Mouse (Mus musculus) layer of hippocampus, postnatal 25 days (tissue): ENCODE results near the gene Reps2. TPM values are rescaled to one million over a fixed set of nuclear protein-coding genes. Genes with fewer than 3 reads are reported as not detected.

Source experiments
- DNase-seq, 2 experiments: peaks; one replicate each; pipeline ENCODE4 v3.0.0; 2022; ENCODE audit warnings: mixed read lengths in 2 of 2, low spot score in 1 of 2; ENCODE audit errors: extremely low spot score in 1 of 2
- total RNA-seq, 2 experiments: library from RNA; stranded (reverse); gene quantifications; 2 replicates each; pipeline ENCODE4 v1.2.3; 2021

The Reps2 gene
- total RNA-seq, 2 experiments from 2014 or later: 137 to 150 TPM

DNA sequence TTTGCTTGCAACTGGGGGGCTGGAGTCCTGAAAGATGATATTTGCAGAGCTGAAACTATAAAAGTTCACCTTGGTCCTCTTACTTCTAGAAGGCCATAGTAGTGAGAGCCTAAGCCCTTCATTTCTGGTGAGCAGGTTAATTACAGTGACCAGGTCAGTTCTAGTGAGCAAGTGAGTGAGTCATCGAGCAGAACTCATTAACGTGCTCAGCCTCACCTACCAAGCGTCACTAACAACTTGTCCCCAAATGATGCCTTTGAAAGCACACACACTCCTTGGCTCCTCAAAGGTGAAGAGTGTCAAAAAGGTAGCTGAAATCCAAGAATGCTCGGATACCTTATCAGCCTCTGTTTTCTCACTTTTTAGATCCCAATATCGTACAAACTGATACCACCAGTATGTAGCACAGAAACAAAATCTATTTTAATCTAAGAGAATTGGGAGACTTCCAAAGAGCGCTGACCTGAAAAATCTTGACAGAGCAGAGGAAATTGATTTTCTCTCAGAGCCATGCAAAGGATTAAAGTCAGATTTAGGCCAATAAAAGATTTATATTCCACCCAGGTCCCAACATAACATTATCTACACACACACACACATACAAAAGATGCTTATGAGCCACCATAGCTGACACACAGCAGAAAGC is 53.2 kb downstream of the Reps2 start:
- no peak for DNase-seq

DNA sequence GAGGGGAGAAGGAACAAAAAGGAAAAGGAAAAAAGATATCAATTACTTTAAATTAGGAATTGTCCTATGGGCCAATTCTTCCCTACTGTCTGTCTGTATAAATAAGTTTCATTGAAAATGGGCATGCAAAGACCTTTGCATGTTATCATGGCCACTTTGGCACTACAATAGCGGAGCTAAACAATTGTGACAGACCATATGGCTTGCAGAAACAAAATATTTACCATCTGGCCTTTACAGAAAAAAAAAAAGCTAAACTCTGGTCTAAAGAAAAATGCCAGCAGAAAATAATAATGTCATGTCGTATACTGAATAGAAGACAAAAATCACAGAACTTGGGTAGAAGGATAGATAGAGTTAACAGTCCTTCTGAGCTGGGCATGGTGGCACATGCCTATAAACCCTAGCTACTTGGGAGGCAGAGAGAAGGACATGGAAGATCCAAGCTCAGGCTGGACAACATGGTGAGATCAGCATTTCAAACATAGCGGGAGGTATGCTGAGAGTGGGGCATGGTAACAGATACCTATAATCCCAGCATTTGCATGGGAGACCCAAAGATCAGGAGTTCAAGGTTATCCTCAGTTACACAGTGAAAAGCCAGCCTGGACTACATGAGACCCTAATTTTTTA is 54.2 kb downstream of the Reps2 start:
- DNase-seq: no peak

DNA sequence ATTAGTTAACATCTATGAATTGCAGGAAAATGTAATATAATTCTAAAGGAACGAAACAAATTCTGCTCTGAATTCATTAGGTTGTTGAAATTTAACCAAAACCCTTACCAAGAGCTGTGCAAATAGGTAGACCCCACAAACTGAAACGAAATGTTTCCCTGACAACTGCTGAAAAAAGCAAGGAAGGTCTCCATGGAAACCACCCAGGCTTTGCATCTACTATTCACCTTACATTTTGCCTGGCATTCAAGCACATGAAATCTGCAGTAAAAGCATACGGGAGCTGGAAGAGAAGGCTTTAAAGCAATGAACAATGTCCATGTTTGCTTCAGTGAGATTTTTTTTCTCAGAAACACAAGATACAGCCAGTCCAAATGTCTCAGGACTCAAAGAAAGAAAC is 59.1 kb downstream of the Reps2 start:
- DNase-seq: no peak

DNA sequence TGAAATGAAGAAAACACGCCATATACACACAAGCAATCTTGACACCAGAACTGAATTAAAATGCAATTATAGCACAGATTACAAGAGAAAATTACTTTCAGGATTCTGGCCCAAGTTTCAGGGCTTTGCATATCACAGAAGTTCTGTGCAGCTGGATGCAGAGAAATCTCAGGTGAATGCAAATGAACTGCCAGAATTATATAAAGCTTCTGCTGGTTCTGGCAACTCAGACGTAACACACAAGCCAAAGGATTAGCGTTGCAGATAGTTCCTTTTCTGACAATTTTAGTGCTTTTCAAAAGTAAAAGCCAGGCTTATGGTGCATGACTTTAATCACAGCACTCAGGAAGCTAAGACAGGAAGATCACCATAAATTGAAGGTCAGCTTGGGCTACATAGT is 62.9 kb downstream of the Reps2 start:
- DNase-seq: no peak

DNA sequence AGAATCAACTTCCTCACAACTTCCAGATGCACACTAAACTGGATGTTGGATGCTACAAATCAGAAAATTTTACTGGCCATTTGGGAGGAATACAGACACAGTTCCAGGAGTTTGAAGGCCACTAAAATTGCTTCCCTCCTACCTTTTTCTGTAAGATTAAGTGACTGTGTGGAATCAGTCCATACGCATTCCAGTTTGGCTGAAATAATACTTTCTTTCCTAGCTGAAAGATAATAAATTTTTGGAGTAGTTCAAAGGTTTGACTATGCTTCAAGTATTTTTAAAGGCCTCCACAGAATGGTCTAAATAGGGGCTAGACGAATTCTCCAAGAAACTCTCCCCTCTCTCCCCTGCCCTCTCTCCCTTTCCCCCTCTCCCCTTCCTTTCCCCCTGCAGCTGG is 75.0 kb downstream of the Reps2 start:
- DNase-seq: no peak

DNA sequence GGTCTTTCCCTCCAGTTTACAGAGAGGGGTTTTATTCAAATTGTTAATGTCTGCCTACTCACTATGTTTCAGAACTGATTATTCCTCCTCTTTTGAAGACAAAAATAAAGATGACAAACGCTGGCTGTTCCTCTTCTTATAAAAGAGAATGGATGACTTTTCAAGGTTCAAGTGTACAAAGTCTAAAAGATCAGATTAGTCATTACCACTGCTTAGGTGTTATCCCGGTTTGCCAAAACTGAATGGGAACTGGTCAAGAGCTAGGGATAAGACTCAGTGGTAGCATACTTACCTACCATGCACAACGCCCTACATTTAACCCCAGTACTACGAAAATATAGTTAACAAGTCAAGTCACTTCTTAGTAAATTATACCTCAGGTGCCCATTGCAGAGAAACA is 77.9 kb downstream of the Reps2 start:
- DNase-seq: no peak

DNA sequence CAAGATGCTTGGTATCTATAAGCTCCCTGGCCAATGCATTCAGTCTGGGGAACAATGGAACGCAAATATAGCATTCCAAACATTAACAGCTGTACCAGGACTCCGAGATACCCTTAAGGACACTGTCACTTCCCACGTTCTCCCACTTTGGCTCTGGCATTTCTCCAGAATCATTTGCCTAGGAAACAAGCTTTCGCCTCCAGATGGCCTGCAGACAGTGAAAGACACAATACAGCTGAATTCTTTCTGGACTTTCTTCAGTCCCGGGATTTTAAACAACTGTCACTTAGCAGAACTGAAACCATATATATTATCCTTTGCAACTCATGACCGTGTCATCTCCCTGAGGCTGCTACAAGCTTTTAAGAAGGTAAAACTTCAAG is 87.0 kb downstream of the Reps2 start:
- no peak for DNase-seq

DNA sequence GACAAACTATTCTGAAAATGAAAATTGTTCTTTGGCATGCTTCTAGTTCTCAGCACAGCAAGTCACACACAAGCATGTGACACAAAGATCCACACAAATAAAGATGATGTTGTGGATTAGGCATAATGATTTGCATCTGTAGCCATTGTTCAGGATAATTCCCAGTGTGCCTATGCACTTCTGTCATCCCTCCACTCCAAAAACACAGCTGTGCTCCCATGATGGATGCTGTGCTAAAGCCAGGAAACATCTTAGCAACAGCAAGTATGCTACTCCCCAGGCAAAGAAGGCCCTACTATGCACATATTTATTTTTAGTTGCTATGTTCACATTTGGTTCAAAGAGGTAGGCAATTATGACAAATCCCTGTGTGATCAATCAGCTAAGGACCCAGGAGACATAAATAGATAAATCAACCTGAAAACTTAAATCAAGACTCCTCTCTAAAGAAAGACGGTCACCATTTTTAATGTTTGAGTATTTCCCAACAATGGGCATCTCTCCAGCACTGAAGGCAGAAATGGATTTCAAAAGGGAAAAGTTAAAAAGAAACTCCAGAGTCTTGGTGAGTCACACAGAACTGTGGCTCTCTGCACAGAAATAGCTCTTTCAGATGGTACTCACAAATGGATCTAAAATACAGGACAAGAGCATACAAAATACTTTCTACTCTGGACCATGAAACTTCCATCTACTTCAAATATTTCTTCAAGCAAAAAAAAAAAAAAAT is 87.6 kb downstream of the Reps2 start:
- DNase-seq: no peak

DNA sequence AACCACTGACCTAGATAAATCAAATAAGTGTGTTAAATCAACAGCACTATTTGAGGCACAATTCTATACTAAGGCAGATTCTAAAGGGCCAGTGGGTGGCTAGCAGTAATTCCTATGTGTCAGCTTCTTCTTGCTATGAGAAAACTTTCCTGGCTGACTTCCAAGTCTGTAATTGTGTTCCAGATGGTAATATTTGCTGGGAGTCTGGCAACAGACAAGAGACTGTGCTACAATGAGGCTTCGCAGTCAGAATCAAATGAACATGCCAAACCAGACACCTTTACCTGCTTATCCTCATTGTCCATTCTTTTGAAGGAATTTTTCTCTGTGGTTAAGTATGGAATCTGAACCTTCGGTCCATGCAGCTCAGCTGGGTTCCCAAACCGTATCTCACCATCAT is 88.9 kb downstream of the Reps2 start:
- DNase-seq: no peak

DNA sequence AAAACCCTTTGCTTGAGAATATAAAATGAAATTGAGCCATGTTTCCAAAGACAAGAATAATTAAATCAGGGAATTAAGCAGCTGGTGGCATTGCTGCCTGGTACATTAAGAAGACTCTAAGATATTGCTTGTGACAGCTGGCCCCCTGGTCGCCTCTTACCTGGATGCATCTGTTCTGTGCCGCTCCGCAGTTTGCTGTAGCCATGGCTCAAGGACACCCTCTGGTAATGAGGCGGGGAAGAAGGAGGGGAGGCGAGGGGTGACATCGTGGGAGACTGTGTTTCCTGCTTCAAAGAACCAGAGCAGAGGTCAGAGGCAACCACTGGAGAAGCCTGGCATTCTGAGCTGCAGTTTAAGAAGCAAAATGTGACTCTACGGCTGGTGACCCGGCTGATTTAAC is 91.1 kb downstream of the Reps2 start:
- DNase-seq: no peak

DNA sequence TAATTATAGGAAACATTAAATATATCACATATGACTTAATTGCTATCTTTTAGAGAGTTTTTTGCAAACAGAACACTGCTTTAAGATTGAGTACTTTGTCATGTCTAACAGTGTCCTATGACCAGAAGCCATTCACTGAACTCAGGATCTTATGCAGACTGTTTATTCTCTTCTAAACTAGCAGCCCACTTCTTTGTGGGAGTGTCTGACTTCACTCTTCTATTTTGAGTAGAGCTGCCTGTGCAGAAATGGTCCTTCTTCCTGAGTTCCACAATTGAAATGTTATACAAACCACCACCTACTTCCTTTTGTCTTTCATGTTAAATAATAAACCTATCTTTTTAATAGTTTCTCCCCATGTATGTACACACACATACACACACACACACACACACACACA is 98.4 kb downstream of the Reps2 start:
- DNase-seq: no peak

DNA sequence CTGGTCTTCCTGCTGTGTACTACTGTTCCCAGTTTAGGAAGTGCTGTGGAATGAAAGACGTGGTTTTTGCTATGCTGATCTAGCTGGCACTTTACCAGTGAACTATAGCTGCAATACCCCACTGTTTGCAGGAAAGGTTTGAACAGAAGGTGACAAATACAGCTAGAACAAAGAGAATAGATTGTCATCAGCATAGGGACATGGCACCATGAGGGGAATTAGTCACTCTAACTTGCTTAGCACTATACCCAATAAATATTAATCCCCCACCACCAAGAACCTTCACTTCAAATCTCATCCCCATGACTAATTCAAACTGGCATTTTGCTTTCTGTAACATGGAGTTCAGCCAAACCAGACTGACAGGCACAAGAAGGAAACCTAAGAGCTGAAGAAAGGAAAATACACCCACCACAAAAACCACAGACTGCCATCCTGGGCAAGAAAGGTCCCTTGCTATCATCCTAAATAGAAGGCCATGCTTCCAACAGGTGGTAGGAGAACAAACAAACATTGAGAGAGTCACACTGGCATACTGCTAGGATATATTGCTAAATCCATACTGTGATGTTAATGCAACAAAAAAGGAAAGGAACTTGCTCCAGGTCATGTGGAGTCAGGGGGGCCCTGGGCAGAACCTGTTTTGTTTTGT is 100.7 kb downstream of the Reps2 start:
- no peak for DNase-seq

DNA sequence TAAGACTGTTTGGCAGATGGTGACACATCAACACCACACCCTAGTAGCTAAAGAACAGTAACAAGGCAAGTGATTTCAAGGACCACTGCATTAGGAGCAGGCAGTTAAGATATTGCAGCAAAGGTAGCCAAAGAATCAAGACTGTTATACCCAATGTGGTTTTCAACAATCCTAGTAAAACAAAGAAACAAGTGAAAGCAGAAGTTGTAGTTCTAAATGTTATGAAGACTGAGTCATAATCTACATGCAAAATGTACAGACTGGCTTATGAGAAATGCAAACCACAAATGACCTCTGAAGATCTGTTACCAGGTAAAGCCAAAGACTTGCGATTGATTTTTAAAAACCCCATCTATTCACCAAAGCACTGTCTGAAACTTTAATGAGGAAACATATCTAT is 101.5 kb downstream of the Reps2 start:
- DNase-seq: no peak

DNA sequence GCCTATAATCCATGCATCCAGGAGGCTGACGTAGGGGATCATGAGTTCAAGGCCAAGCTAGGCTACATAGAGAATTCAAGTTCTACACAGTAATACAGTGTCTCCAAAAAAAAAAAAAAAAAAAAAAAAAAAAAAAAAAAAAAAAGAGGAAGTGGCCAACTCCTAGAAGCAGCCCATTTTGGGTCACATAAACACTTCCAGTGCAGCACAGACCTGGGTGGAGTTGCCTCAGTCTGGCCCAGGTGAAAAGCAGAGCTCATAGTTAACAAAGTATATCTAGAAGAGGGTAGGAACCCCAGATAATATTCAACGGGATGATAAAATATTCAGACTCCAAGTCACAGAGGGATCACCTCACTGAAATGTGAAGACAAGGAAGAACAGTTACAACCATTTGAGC is 112.4 kb downstream of the Reps2 start:
- DNase-seq: no peak

DNA sequence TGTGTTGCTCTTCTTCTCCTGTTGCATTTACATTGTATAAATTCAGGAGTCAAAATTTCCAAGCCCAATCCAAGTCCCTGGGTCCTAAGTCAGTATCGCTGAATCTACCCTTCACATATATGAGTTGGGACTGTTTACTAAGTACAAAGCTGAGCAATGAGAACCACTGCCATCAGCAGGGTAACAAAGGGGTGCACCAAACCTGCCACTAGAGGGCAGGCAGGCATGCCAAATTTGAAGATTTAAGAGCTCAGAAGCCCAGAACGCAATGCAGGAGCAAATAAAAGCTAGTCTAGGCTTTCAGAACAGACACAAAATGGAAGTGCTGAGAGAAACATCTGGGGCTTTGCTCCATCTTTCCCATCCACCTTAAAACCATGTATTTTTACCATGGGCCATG is 116.2 kb downstream of the Reps2 start:
- DNase-seq: peak in 1 of 2 experiments; percentile 59

DNA sequence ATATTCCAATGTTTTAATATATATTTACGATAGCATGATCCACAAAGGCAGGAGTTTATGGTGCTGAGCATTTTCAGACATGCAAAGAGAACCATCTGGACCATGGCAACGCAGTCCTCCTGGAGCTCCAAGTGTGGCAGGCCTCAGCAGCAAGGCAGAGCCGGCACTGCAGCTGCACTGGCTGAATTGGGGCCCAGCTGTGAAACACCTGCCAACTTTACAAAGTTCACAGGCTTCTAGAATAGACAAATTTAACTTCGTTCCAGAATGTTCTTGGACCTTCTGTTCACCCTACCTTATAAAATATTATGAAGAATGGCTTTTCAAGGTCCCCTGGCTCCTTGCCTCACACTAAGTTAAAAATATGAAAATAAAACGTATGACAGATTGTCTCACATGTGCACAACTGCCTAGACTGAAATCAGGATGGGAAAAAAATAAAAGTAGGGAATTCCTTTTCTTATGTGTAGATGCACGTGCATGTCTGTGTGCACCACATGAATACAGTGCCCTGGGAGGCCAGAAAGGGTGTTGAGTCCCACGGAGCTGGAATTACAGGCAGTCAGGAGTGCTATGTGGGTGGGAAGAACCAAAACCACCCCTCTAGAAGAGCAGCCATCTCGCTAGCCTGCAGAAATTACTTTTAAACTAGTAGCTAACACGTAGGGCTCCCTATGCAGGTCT is 121.5 kb downstream of the Reps2 start:
- DNase-seq: no peak

DNA sequence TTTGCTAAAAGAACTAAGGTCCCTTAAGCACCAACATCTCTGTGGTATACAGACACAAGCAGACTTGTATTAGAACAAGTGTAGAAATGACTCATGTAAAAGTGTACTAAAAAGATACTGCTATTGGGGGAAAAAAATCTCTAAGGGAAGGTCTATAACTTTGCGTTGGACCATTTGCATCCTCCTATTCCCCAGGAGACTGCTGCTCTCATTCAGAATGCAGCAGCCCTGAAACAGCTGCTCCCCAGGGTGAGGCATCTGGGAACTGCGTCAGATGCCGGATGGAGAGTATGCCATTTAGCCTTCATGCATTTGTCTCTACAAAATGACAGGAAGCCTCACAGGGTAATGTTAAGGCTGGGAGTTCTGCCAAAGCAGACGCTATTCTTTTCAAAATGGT is 122.3 kb downstream of the Reps2 start:
- no peak for DNase-seq

DNA sequence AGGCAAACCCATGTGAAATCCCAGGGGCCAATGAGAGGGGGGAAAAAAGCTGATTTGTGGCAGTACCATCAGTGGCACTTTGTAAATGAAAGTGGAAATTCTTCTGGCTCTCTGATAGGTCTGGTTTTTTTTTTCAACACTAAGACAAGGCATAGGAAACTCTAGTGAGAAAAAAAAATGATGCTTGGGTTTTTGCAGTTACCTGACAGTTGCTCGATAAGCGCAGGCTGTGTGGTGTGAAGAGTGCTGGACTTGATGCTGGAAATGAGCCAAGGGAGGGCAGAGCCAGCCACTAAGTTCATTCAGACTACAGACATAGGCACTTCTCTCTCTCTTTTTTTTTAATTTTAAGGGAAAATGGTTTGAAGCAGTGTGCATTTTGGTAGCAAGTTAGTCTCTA is 123.1 kb downstream of the Reps2 start:
- DNase-seq: no peak

DNA sequence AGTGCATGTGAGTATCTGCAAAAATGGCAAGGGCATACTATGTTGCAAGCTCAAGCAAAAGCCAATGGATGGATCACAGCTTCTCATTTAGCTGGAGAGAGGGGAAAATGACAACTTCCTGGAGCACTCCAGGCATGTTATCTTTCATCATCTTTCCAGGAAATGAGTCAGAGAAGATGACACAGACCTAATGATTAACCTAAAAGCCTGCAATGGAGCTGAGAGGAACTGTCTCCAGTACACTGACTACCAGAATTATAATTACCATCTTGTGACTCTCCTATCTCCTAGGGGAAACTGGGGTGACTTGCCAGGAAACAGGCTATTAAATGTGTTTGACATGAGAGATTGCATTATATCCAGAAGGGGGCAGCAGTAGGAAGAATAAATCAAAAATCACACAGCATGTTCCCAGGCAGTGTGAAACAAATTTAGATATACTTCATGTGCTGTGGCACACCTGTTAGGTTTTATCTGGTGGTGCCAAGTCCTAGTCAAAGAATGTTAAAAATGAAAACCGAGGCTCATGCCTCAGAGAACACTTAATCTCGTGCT is 132.9 kb downstream of the Reps2 start:
- DNase-seq: no peak

DNA sequence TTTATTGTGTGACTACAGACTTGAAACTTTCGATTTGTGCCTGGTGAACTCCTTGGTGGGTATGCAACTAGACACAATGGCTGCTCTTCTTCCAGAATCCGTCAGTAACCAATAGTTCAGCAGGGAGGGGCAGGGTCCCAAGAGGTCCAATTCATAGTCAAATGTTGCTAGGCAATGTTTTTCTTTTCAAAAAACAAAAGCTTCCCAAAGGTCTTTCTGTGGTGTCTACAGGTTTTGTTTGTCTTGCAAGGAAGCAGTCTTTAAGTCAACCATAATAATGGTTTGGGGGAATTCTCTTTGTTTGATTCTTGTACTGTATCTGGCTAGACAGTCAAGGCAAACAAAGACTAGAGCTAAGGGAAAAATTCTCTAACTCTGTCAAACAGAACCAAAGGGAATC is 138.3 kb downstream of the Reps2 start:
- DNase-seq: no peak

DNA sequence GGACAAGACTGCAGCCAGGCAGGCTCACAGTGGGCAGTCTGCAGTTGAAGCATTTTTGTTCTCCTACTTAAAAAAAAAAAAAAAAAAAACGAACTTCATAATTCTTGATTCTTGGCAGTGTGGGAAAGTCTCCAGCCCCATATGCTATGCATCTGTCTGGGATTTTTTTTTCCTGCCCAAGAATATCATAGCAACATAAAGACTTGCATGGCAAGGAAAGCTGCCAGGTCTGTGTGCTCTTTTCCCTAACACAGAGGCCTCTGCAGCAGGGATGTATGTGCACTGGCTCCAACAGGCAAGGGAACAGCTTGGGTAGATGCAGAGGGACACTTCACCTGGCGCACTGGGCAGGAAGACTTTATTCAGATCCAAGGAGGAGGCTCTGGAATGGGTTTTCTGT is 140.0 kb downstream of the Reps2 start:
- no peak for DNase-seq
